Mouse (Mus musculus) brown adipose tissue, adult 24 weeks (tissue): ENCODE results near the gene Ptpn3. TPM values are rescaled to one million over a fixed set of nuclear protein-coding genes. Genes with fewer than 3 reads are reported as not detected.

Experiments
- H3K27ac ChIP-seq: fragments of 200-500 bp; replicated peaks from 2 replicates; pipeline ENCODE4 v1.5.1; 2012; ENCODE audit warnings: low read depth, mild to moderate bottlenecking, low read length
- H3K4me1 ChIP-seq: fragments of 200-500 bp; 2 replicates; pipeline ENCODE4 v1.6.1; 2012; ENCODE audit warnings: low read length, mixed read lengths; ENCODE audit not compliant: control insufficient read depth, insufficient read depth, insufficient read length
- H3K4me3 ChIP-seq: fragments of 200-500 bp; 2 replicates; pipeline ENCODE4 v1.5.1; 2012; ENCODE audit warnings: low read depth, mild to moderate bottlenecking, low read length, moderate library complexity; ENCODE audit not compliant: insufficient read depth
- polyA plus RNA-seq: library from polyadenylated mRNA; stranded (reverse); fragments of >200 nt; gene quantifications from 2 replicates; pipeline ENCODE4 v1.2.4, GENCODE M21; 2012; ENCODE audit not compliant: missing spikeins, insufficient read depth, insufficient read length

Gene Ptpn3
- polyA plus RNA-seq, result 1.7 and 1.9 TPM in 2 replicates

DNA sequence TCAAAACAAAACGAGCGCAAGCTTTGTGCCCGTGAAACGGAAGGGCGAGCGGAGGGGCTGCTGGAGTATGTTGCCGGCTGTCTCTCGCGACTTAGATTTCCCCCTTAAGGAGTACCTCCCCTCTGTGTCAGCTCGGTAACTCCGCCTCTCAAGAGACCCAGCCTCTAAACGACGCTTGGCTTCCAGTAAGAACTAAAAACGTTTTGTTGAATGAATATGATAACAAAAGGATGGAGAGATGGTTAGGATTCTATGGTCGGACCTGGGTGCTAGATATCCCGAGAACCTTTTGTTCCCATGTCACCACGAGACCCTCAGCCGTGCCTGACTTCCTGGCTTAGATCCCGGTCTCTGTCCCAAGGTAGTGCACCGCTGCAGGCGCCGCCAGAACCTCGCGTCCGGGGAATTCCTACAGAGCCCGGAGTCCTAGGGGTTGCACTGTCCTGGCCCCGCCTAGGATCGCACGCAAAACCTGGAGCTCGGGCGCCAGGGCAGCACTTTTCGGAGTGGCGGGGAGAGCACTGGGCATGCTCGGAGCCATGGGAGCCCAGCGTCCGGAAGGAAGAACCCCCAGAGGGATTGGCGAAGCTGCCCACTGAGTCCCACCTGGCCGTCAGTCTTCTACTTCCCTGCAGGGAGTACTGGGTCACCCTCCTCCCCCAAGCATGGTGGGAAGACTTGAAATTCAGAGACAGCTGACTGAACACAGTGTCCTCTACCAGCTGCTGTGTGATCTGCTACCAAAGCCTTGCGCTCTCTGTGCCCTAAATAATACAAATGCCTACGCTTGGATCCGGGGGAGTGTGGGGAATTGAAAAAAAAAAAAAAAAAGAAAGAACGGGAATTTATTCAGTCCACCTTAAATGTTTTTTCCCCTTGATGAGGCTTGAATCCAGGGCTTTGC, at the start of gene Ptpn3:
TSS of gene Ptpn3 (minus strand) at position 428 of the 904 bp plus-strand sequence.
- no peak within 1 kb of the TSS for H3K27ac ChIP-seq

DNA sequence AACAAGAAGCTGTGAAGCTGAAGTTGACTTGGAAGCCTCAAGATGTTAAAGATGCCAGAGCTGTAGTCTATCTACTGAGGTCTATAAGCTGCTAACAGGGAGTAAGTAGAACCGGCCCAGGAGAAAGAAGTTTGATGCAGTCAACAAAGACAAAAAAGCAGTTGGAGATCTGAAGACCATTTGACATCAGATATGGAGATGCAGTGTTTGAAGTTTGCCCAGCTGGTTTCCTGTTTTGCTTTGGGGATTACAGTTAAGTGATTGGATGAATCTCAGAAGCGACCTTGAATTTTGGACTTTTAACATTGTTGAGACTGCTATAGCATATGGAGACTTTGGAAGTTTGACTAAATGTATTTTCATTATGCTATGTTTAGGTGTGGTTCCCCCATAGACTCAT, 48.9 kb upstream of the Ptpn3 start:
- Histone ChIP-seq H3K4me3 (no peak overlapping the region), H3K4me1 (no peaks in the 10 kb centered on the region), H3K27ac (no peak overlapping the region)

More for the DNA sequence above, at the start of gene Ptpn3:
- H3K4me3 ChIP-seq, result peak within 1 kb of the TSS; percentile 87
- no peaks in the 10 kb centered on the region for H3K4me1 ChIP-seq

DNA sequence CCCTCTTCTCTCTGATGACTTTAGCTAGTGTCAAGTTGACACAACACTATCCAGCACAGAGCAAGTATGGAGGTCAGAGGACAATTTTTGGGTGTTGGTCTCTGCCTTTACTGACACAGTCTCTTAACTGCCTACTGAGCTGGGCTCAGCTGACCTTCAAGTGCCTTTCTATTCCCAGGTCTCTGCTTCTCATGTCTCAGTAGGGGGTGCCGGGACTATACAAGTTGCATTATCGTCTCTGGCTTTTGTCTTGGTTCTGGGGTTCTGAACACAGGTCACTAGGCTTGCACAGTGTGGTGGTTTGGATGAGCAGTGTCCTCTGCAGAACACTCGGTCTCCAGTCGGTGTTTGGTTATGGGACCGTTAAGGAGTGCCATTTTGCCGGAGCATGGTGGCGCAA, 42.4 kb upstream of the Ptpn3 start:
- H3K27ac ChIP-seq, result no peak overlapping the region
- no peak overlapping the region for H3K4me3 ChIP-seq

DNA sequence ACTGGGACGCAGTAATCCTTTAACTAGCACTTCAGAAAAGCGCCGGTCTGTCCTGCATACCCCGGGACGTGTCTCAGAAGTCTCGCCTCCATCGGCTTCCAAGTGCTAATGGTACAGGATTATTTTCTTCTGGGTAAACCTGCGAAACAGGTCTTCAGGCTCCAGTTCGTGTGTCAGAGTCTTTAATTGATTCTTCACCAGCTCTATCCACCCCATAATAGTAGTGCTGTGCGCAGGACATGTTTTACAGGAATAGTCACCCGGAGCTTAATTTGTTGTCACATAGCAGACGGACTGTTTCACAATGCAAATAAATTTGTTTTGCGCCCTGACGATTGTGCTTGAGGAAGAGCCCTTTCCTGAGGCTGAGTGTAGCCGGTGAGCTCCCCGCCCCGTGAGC, 37.3 kb upstream of the Ptpn3 start:
- H3K4me1 ChIP-seq, result no peaks in the 10 kb centered on the region
- no peak overlapping the region for H3K4me3 ChIP-seq
- no peak overlapping the region for H3K27ac ChIP-seq

More for the DNA sequence above, 42.4 kb upstream of the Ptpn3 start:
- H3K4me1 ChIP-seq, result no peaks in the 10 kb centered on the region

DNA sequence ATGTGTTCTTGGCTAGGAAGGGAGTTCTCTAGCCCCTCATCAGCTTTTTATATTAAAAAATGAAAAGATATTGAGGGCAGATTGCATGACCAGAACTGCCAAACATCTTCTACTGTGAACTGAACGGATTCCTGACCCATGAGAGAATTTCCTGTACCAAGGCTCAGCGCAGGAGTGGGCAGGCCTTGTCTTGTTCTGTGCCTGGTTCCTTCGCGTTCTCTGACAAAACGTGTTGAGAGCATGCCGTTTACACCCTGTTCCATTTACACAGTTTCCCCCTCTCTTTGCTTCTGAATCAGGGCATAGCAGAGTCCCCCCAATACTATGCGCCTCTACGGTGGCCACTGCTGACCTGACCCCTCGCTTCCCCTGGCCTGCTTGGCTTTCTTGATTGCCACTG, 36.4 kb upstream of the Ptpn3 start:
- no peak overlapping the region for H3K4me3 ChIP-seq
- no peaks in the 10 kb centered on the region for H3K4me1 ChIP-seq
- no peak overlapping the region for H3K27ac ChIP-seq

DNA sequence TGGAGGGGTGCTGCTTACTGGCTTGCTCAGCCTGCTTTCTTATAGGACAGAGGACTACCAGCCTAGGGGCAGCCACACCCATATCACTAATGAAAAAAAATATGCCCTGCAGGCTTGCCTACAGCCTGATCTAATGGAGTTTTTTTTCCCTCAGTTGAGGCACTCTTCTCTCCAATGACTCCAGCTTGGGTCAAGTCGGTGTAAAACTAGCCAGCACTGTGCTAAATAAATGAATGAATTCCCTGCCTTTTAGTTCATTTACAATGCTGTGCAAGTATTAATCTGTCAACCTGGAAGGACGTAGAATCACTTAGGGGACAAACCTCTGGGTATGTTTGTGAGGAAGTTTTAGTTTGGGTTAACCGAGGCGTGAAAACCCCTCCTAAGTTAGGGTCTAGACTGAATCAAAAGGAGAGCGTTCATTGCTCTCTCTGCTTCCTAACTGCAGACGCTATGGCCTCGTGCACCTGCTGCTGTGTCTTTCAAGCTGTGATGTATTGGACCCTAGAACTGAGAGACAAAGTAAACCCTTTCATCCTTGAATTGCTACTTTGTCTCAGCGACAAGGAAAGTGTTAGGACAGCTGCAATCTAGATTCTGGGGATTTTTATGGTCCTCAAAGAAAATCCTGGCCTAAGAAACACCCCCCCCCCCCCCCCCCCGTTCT, 33.5 kb upstream of the Ptpn3 start:
- Histone ChIP-seq H3K27ac (no peak overlapping the region), H3K4me3 (no peak overlapping the region), H3K4me1 (no peaks in the 10 kb centered on the region)

DNA sequence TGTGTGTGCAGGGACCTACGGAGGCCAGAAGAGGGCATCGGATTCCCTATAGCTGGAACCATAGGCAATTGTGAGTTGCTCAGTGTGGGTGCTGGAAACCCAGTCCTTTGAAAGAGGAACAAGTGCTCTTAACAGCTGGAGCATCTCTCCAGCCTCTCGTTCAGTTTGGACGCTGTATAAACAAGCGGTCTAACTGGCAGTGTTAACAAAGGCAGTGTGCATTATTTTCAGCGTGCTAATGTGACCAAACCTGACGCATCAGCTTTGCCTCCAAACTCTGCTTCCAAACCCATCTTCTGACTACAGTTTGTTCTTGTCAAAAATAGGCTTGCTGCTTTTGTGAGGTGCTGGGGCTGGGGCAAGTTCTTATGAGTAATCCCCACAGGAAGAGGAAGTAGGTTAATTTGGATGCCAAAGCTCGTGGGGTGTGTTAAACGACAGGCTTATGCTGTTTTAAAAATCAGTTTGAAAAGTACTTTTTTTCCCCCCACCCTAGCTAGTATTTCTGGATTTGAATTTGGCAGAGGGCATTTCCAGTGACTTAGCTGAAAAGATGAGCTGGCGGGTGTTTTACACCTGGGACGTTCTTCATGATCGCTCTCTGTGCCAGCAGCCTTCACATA, 32.4 kb upstream of the Ptpn3 start:
- no peaks in the 10 kb centered on the region for H3K4me1 ChIP-seq
- no peak overlapping the region for H3K4me3 ChIP-seq
- H3K27ac ChIP-seq, result no peak overlapping the region

DNA sequence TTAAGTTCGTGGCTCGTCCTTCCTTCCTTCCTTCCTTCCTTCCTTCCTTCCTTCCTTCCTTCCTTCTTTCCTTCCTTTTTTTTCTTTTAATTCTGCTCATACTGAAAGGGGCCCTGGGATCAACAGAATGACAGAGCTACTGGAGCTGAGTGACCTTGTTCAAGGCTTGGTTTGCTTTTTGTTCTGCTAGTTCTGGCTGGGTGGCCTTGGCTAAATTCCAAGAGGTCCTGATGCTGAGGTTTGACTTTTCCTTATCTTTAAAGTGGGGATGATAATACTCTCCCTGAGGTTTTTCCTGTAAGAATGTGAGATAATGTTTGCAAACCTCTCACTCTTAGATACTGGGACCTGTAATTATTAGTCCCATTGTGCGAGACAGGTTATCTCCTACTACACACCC, 30.9 kb upstream of the Ptpn3 start:
- H3K4me1 ChIP-seq, result no peaks in the 10 kb centered on the region
- H3K4me3 ChIP-seq, result no peak overlapping the region
- H3K27ac ChIP-seq, result no peak overlapping the region

DNA sequence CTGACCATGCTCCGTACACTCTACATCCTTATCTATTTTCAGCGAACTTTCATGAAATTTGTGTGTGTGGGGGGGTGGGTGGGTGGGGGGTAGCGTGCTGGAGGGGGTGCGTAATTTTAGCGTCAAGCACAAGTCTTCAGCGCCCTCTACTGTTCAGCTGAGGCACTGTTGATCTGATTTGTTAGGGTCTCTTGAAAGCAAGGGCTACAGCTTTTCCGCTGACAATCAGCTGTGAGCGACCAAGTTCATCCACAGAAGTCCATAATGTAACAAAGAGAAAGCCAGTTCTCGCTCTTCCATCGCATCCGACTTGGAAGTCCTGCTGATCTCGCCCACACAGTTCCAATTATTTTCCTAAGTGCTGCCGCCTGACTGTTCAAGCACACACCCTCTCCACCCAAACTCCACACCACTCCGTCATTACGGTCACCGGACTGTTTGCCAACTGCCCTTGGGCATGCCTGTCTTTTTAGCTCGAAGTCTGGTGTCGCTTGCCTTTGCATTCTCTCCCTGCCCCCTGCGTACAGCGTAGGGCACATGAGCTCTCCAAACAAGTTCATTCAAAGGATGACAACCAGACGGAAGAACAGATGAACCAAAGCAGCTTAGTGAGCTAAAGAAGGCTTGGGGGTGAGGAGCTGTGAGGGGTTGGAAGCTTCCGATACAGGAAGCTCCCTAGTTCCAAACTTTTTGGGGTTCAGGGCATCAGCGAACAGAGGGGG, 19.1 kb upstream of the Ptpn3 start:
- H3K4me3 ChIP-seq, result no peak overlapping the region
- H3K27ac ChIP-seq, result no peak overlapping the region
- no peaks in the 10 kb centered on the region for H3K4me1 ChIP-seq

DNA sequence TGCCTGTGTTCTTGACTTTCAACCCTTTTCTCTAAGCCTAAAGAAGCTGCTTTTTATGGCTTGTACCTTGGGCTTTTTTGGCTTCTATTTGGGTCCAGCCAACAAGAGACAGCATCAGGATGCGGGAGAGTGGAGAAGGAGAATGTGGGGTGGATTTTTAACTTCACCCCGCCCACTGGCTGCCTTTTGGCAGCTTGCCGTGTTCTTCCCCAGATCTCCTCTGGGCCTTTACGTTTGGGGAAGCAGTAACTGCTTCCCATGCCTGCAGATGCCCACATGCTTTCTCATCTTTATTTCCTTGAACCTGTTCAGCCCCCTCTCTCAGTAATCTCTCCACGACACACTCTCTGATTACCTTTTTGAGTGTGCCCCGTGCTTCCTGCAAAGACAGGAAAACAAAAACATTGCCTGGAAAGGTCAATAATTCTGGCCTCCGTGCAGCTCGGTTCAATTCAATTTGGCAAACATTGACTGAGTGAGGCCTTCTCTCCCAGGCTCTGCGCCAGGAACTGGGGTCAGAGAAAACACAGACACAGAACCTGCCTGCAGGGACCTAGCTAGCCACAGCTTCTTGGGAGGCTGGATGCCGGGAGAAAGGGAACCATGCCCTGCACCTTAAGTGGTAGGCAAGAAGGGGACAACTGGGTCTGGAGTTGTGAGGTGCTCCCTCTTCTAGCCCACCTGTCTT, 17.0 kb upstream of the Ptpn3 start:
- no peak overlapping the region for H3K27ac ChIP-seq
- H3K4me3 ChIP-seq, result no peak overlapping the region
- no peaks in the 10 kb centered on the region for H3K4me1 ChIP-seq

DNA sequence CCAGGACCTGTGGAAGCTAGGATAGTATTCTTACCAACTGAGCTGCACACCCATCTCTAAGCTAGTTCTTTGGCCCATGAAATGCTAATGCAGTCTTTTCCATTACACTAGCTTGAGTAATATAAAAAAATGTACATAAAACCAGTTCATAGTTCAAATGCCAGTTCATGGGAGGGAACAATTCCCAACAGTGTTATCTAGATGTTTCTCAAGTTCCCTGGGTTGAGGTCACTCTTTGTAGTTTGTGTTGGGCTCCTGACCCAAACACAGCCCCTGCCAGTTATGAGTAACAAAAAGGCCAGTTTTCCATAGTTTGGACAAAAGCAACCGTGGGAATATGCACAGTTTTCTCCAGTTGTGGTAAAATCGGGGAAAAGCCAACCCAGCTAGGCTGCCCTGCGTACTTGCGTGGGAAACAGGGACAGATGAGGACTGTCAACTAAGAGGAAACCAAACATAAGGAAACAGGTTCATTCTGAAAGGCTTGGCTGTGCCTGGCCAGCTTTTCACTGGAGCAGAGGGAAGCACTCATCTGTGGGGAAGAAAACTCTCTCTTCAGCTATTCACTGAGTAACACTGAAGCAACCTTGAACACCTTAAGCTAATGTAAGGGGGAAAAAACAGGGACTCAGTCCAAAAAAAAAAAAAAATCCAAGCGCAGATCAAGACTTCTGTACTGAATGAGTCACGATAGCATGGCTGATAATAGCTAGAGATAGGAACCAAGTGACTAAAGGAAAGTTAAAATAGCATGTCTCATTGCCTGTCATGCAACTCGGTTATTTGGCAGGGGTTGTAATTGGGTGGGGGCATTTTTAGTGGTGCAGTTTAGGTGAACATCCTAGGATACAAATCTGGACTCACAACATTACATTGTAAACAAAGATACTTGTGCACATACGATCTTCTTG, 10.9 kb upstream of the Ptpn3 start:
- Histone ChIP-seq H3K27ac (no peak overlapping the region), H3K4me3 (no peak overlapping the region), H3K4me1 (no peaks in the 10 kb centered on the region; the same call in 1 of the 2 replicates)

DNA sequence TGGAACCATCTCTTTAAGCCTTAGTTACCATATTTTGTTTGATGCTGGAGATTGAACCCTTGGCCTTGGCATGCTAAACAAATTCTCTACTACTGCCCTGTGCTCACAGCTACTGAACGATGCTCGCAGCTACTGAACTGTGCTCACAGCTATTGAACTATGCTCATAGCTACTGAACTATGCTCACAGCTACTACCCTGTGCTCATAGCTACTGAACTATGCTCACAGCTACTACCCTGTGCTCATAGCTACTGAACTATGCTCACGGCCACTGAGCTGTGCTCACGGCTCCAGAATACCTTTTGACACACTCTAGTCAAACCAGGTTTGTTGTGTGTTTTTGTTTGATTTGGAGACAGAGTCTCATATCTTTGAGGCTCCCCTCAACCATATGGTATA, 10.1 kb upstream of the Ptpn3 start:
- H3K27ac ChIP-seq, result no peak overlapping the region
- no peak overlapping the region for H3K4me3 ChIP-seq
- no peaks in the 10 kb centered on the region; the same call in 1 of the 2 replicates for H3K4me1 ChIP-seq

DNA sequence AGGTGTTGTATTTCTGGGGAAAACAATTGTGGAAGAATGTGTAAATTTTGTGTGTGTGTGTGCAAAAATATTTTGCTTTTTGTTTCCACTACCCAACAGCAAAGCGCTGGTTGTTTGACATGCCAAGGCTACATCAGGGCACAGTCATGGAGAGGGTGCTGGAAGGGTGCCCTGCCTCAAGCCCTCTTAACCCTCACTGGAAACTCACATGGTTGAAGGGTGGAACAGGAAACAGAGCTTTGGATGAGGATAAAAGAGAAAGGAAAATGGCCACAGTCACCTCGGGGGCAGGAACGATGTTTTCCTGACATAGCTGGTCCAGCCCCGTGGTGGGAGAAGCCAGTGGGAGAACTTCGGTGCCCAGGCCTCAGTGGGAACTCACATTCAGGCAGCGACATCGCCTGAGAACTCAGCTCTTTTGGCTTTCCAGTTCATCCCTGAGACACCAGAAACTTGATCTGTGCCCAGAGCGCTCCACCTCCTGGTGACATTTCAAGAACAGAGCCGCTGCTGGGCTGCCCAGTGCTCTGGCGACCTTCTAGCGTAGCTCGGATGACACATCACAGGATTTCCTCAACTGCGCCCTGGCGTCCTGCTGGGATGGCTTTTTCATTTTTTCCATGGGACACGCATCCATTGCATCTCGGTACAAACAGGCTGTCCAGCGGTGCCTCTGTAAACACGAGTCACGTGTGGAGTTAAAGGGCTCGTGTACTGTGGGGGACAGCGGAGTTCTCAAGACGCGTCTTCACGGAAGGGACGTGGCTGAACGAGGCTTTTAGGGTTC, 6.8 kb upstream of the Ptpn3 start:
- Histone ChIP-seq H3K4me3 (peak overlapping the region; percentile 33), H3K27ac (no peak overlapping the region), H3K4me1 (no peaks in the 10 kb centered on the region; the same call in 1 of the 2 replicates)
